Mouse (Mus musculus) embryonic facial prominence, embryonic 12.5 days (tissue): ENCODE measurements around the gene Hlcs. TPM values are rescaled to one million over a fixed set of nuclear protein-coding genes. Genes with fewer than 3 reads are reported as not detected.
A peak's percentile ranks its signal among the peaks of the same experiment; 100 is the strongest.

Experiments
- ATAC-seq: fragments of 200-750 bp; cut with Nextera tagmentation; 2 replicates; pipeline ENCODE4 v1.8.0; 2017; ENCODE audit not compliant: insufficient number of reproducible peaks, insufficient read depth, low FRiP score, low TSS enrichment
- H3K27ac ChIP-seq: fragments of 300-500 bp; sonication (generic); 2 replicates; pipeline ENCODE4 v1.5.1; 2016; ENCODE audit warnings: mild to moderate bottlenecking
- H3K27me3 ChIP-seq: fragments of 300-500 bp; sonication (generic); 2 replicates; pipeline ENCODE4 v1.6.1; 2016; ENCODE audit warnings: mild to moderate bottlenecking, moderate library complexity
- H3K36me3 ChIP-seq: fragments of 300-500 bp; sonication (generic); 2 replicates; pipeline ENCODE4 v1.6.1; 2016; ENCODE audit warnings: mild to moderate bottlenecking
- H3K4me1 ChIP-seq: fragments of 300-500 bp; sonication (generic); 2 replicates; pipeline ENCODE4 v1.6.1; 2016
- H3K4me2 ChIP-seq: fragments of 300-500 bp; sonication (generic); replicated peaks from 2 replicates; pipeline ENCODE4 v1.6.1; 2016; ENCODE audit warnings: mild to moderate bottlenecking, moderate library complexity
- H3K4me3 ChIP-seq: fragments of 300-500 bp; sonication (generic); 2 replicates; pipeline ENCODE4 v1.5.1; 2016; ENCODE audit warnings: mild to moderate bottlenecking
- H3K9ac ChIP-seq: fragments of 300-500 bp; sonication (generic); 2 replicates; pipeline ENCODE4 v1.6.1; 2016; ENCODE audit warnings: mild to moderate bottlenecking, moderate library complexity
- H3K9me3 ChIP-seq: fragments of 300-500 bp; sonication (generic); 2 replicates; pipeline ENCODE4 v1.6.1; 2016; ENCODE audit warnings: mild to moderate bottlenecking, moderate library complexity
- WGBS: fragments of 180-500 bp; shearing (Covaris S2); methylation state at CpG from one replicate; pipeline ENCODE4 v1.1.7; 2016; 5-methylcytosine and 5-hydroxymethylcytosine counted together
- polyA plus RNA-seq: library from polyadenylated mRNA; unstranded; fragments of >200 nt; fragmentation: Nextera tagmentation; extraction: Ambion mirVana; gene quantifications from 2 replicates; pipeline ENCODE4 v1.2.1, GENCODE M21; 2016

Hlcs gene
- polyA plus RNA-seq, 1 experiment from 2014 or later, result 12.1 TPM

- no peak for ATAC-seq
- Histone ChIP-seq H3K9ac (no peak overlapping the region), H3K4me2 (no peak overlapping the region), H3K9me3 (no peaks in the 10 kb centered on the region), H3K27me3 (no peaks in the 10 kb centered on the region), H3K4me1 (no peaks in the 10 kb centered on the region), H3K4me3 (no peak overlapping the region), H3K27ac (no peak overlapping the region), H3K36me3 (0 out of 2 replicates have a peak, but pooled peaks cover 4% of the 10 kb centered on the region)
- WGBS, result 93% methylated on average over 3 of the region's 3 CpGs
Observed at GRCm38 (mm10) chr16:94283972-94284371, 29.4 kb downstream of the Hlcs start.

- Histone ChIP-seq H3K4me2 (no peak overlapping the region), H3K4me1 (no peaks in the 10 kb centered on the region), H3K4me3 (no peak overlapping the region), H3K9ac (no peak overlapping the region), H3K36me3 (no peaks in the 10 kb centered on the region), H3K9me3 (no peaks in the 10 kb centered on the region), H3K27ac (no peak overlapping the region), H3K27me3 (no peaks in the 10 kb centered on the region)
- ATAC-seq, result no peak
- 89% methylated on average over 6 of the region's 6 CpGs for WGBS
Observed at GRCm38 (mm10) chr16:94270826-94271225, 42.5 kb downstream of the Hlcs start.

- H3K4me2 ChIP-seq, result peak overlapping the region; percentile 40
Observed at GRCm38 (mm10) chr16:94269635-94270034, 43.7 kb downstream of the Hlcs start.

DNA sequence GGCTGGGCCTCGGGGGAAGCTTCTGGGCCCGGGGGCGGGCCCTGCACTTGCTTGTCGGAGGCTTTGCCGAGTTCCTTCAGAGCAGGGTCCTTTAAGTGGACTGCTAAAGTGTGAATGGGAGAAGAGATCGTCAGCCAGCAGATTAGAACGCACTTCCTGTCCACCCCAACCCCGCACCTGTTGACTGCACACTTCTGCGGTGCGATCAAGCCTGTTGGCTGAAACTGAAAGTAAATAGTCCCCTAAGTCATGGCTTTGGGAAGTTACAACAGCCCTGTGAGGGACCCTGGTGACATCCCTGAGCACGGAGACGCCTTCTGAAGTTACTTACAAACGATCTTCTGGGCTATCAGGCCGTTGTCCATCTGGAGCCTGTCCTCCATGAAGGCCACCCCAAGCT is 45.2 kb downstream of the Hlcs start:
- no peaks in the 10 kb centered on the region for H3K36me3 ChIP-seq
- 87% methylated on average over 14 of the region's 14 CpGs for WGBS
- ATAC-seq, result no peak
- H3K27ac ChIP-seq, result no peak overlapping the region
- no peaks in the 10 kb centered on the region for H3K9me3 ChIP-seq
- H3K9ac ChIP-seq, result no peak overlapping the region
- no peak overlapping the region for H3K4me2 ChIP-seq
- peaks cover 11% of the 10 kb centered on the region; the same call in 1 of the 2 replicates for H3K4me1 ChIP-seq
- H3K27me3 ChIP-seq, result no peaks in the 10 kb centered on the region
- H3K4me3 ChIP-seq, result no peak overlapping the region

More at GRCm38 (mm10) chr16:94269635-94270034, 43.7 kb downstream of the Hlcs start:
- Histone ChIP-seq H3K27me3 (no peaks in the 10 kb centered on the region), H3K36me3 (no peaks in the 10 kb centered on the region), H3K4me1 (peaks cover 11% of the 10 kb centered on the region; the same call in 1 of the 2 replicates), H3K9me3 (no peaks in the 10 kb centered on the region), H3K9ac (0 out of 2 replicates have a peak overlapping the region, but pooled peaks have one; percentile 29), H3K27ac (no peak overlapping the region), H3K4me3 (no peak overlapping the region)
- WGBS, result 4% methylated on average over 9 of the region's 9 CpGs
- peak; percentile 47; the same call in 1 of the 2 replicates for ATAC-seq

DNA sequence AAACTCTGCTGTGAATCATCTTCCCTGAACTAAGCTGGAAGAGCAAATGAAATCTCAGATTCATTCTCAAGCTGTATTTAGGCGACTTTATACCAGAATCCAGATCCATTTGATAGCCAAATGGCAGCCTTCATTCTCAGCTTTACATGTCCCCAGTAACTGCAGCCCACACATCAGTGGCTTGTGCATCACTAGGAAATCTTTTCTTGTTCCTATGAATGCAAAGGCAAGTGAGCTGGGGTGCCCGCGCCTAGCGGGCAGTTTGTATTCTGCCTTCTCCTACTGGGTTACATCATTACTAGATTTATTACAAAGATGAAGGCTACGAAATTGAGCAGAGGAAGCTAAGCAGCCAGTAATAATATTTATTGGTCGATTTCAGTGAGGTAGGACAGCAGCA is 48.8 kb downstream of the Hlcs start:
- Histone ChIP-seq H3K9ac (no peak overlapping the region), H3K27me3 (no peaks in the 10 kb centered on the region), H3K9me3 (no peaks in the 10 kb centered on the region), H3K27ac (no peak overlapping the region), H3K4me3 (no peak overlapping the region), H3K36me3 (no peaks in the 10 kb centered on the region), H3K4me2 (no peak overlapping the region), H3K4me1 (peaks cover 11% of the 10 kb centered on the region; the same call in 1 of the 2 replicates)
- ATAC-seq, result no peak
- WGBS, result 73% methylated on average over 6 of the region's 6 CpGs

GRCm38 (mm10) chr16:94262501-94262900 is 50.9 kb downstream of the Hlcs start:
- WGBS, result 89% methylated on average over 19 of the region's 19 CpGs
- Histone ChIP-seq H3K36me3 (no peaks in the 10 kb centered on the region), H3K4me3 (no peak overlapping the region), H3K27me3 (no peaks in the 10 kb centered on the region), H3K9me3 (no peaks in the 10 kb centered on the region), H3K27ac (no peak overlapping the region), H3K4me1 (peaks cover 11% of the 10 kb centered on the region; the same call in 1 of the 2 replicates), H3K9ac (no peak overlapping the region), H3K4me2 (no peak overlapping the region)
- no peak for ATAC-seq

- no peak overlapping the region for H3K4me2 ChIP-seq
- H3K4me1 ChIP-seq, result peaks cover 14% of the 10 kb centered on the region; the same call in 1 of the 2 replicates
- no peak overlapping the region for H3K4me3 ChIP-seq
- ATAC-seq, result no peak
- H3K9me3 ChIP-seq, result no peaks in the 10 kb centered on the region
- H3K36me3 ChIP-seq, result no peaks in the 10 kb centered on the region
- no peak overlapping the region for H3K9ac ChIP-seq
- no peak overlapping the region for H3K27ac ChIP-seq
- H3K27me3 ChIP-seq, result no peaks in the 10 kb centered on the region
- WGBS, result 80% methylated on average over 19 of the region's 19 CpGs
Observed at GRCm38 (mm10) chr16:94260938-94261630, 52.3 kb downstream of the Hlcs start.

- Histone ChIP-seq H3K9ac (no peak overlapping the region), H3K4me1 (peaks cover 14% of the 10 kb centered on the region), H3K9me3 (no peaks in the 10 kb centered on the region), H3K4me3 (no peak overlapping the region), H3K4me2 (no peak overlapping the region), H3K36me3 (no peaks in the 10 kb centered on the region), H3K27ac (no peak overlapping the region), H3K27me3 (no peaks in the 10 kb centered on the region)
- no peak for ATAC-seq
- WGBS, result 55% methylated on average over 14 of the region's 14 CpGs
Observed at GRCm38 (mm10) chr16:94258366-94259310, 54.7 kb downstream of the Hlcs start.

GRCm38 (mm10) chr16:94255592-94255991 is 57.8 kb downstream of the Hlcs start:
- H3K27me3 ChIP-seq, result no peaks in the 10 kb centered on the region
- no peaks in the 10 kb centered on the region for H3K9me3 ChIP-seq
- no peak for ATAC-seq
- WGBS, result 85% methylated on average over 4 of the region's 4 CpGs
- H3K9ac ChIP-seq, result no peak overlapping the region
- H3K4me1 ChIP-seq, result peaks cover 29% of the 10 kb centered on the region
- H3K4me2 ChIP-seq, result no peak overlapping the region
- no peaks in the 10 kb centered on the region for H3K36me3 ChIP-seq
- H3K4me3 ChIP-seq, result no peak overlapping the region
- no peak overlapping the region for H3K27ac ChIP-seq

DNA sequence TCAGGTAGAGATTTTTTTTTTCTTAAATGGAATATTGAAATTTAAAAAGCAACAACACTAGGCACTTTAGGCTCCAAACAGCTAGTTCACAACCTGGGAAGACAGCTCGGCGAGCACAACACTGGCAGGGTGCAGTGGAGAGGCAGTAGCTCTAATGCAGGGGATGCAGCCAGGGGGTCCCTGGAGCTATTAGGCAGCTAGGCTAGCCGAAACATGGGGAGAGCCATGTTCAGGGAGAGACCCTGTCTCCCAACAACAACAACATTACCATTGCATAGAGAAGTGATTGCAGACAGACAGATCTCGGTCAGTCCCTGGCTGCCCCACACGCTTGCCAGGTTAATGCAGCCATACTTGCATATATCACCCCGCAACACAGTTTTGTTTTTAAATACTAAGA is 58.3 kb downstream of the Hlcs start:
- 82% methylated on average over 6 of the region's 6 CpGs for WGBS
- Histone ChIP-seq H3K4me2 (no peak overlapping the region), H3K36me3 (no peaks in the 10 kb centered on the region), H3K9me3 (no peaks in the 10 kb centered on the region), H3K4me3 (no peak overlapping the region), H3K4me1 (peaks cover 35% of the 10 kb centered on the region), H3K27me3 (no peaks in the 10 kb centered on the region), H3K9ac (no peak overlapping the region), H3K27ac (no peak overlapping the region)
- ATAC-seq, result no peak

DNA sequence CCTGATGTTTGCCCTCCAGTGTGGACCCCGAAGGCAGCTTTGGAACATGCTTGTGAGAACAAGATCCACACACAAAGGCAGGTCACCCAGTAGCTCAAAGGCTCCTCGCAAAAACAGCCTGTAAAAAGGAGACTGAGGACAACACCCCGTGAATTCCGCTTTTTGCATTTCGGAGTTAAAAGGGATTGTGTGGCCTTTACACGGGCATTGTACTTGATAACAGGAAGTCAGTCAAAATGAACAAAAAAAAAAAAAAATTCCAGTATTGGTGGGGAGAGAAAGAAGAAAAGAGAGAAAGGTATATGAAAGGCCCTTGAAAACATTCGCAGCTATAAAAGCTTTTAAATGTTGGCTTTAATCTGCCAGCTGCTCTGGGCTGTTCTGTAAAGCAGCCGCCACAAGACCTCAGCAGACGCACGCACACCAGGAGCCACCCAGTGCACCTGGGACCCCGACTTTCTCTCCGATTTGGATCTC is 58.9 kb downstream of the Hlcs start:
- no peak for ATAC-seq
- Histone ChIP-seq H3K27me3 (no peaks in the 10 kb centered on the region), H3K4me2 (peak overlapping the region; percentile 7), H3K36me3 (no peaks in the 10 kb centered on the region), H3K27ac (peak overlapping the region; percentile 86), H3K4me3 (no peak overlapping the region), H3K9ac (no peak overlapping the region), H3K9me3 (no peaks in the 10 kb centered on the region), H3K4me1 (peaks cover 37% of the 10 kb centered on the region)
- 47% methylated on average over 12 of the region's 12 CpGs for WGBS
